Mouse (Mus musculus) G1E (cell line): Measurements from ENCODE around the gene Me1.

Experiments
- CTCF ChIP-seq: IDR thresholded peaks from 2 replicates; pipeline ENCODE4 v1.5.1; 2012; ENCODE audit warnings: low read depth, low read length, inconsistent platforms, mixed read lengths
- TAL1 ChIP-seq: conservative IDR thresholded peaks from 2 replicates; pipeline ENCODE4 v1.6.1; 2012; ENCODE audit warnings: low read depth, low read length, inconsistent platforms, mixed read lengths

DNA sequence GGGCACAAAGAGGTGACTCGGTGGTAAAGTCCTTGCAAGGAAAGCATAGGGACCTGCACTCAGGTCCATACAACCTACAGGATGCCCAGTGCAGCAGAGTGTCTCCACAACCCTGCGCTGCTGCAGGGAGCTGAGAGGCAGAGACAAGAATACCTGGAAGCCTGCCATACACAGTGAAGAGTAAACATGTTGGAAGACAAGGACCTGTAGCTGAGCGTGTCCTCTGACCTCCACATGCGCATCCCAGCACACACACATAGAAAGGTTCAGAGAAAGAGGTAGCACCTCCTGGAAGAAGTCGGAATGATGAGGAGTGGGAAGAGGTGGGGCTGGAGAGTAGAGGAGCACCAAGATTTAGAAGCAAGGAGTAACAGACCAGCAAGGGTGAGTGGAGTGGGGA lies 161.7 kb downstream of the Me1 start:
- no peak for TF ChIP-seq TAL1
- no peak for TF ChIP-seq CTCF
